Mouse (Mus musculus) neutrophil, adult 5-6 weeks (primary cell): Measurements from ENCODE around the gene Gm5662. TPM values are rescaled to one million over a fixed set of nuclear protein-coding genes. Genes with fewer than 3 reads are reported as not detected.
"Not testable (repeated sequence)": the region's sequence is repeated elsewhere in the genome, so short reads cannot be mapped to it uniquely, and the experiment has no call there.

Experiments
- ATAC-seq: fragments of 151-379, 151-347 bp; 2 replicates; pipeline ENCODE4 v1.8.0; 2017; ENCODE audit warnings: mild to moderate bottlenecking, moderate TSS enrichment; ENCODE audit not compliant: insufficient number of reproducible peaks, poor library complexity, low FRiP score, severe bottlenecking; ENCODE audit errors: extremely low read depth
- total RNA-seq: library from RNA; stranded (forward); fragments of 200-1000 nt; gene quantifications from 2 replicates; pipeline ENCODE4 v1.2.3, GENCODE M21; 2017

Gm5662 gene
- not detected in 2 replicates for total RNA-seq

GRCm38 (mm10) chr12:88274400-88274799 lies at the start of gene Gm5662:
Gene Gm5662, minus strand, starts transcription at chr12:88274500.
- not testable (repeated sequence) for ATAC-seq

- not testable (repeated sequence) for ATAC-seq
Observed at GRCm38 (mm10) chr12:88323926-88324325, 49.6 kb upstream of the Gm5662 start, which contains the start of gene Gm5039. Gene Gm5039, minus strand, starts transcription at chr12:88324026.

GRCm38 (mm10) chr12:88314556-88314955 lies 40.3 kb upstream of the Gm5662 start:
- ATAC-seq, result no peak

GRCm38 (mm10) chr12:88297171-88297570 lies 22.9 kb upstream of the Gm5662 start:
- not testable (repeated sequence) for ATAC-seq

- ATAC-seq, result not testable (repeated sequence)
Observed at GRCm38 (mm10) chr12:88293082-88293481, 18.8 kb upstream of the Gm5662 start.

- not testable (repeated sequence) for ATAC-seq
Observed at GRCm38 (mm10) chr12:88285224-88285623, 10.9 kb upstream of the Gm5662 start.

- no peak for ATAC-seq
Observed at GRCm38 (mm10) chr12:88257241-88257640, 17.1 kb downstream of the Gm5662 start.

- not testable (repeated sequence) for ATAC-seq
Observed at GRCm38 (mm10) chr12:88255917-88256316, 18.4 kb downstream of the Gm5662 start.

- ATAC-seq, result not testable (repeated sequence)
Observed at GRCm38 (mm10) chr12:88250000-88250399, 24.3 kb downstream of the Gm5662 start, which contains the start of gene Gm8332. Gene Gm8332, minus strand, starts transcription at chr12:88250100.

GRCm38 (mm10) chr12:88245786-88246185 lies 28.5 kb downstream of the Gm5662 start:
- ATAC-seq, result not testable (repeated sequence)

GRCm38 (mm10) chr12:88242940-88243339 lies 31.4 kb downstream of the Gm5662 start:
- ATAC-seq, result not testable (repeated sequence)

Other genes starting within 250 kb of the Gm5662 start
- gene Gm2056, start 247.5 kb downstream of the Gm5662 start, total RNA-seq, result not detected in 2 replicates
- gene Gm16368, start 190.8 kb downstream of the Gm5662 start, total RNA-seq, result not detected in 2 replicates
- gene Gm10436, start 92.4 kb downstream of the Gm5662 start, total RNA-seq, result not detected in 2 replicates
- not detected in 2 replicates for gene Gm8332, start 24.4 kb downstream of the Gm5662 start, total RNA-seq
- gene Gm5039, start 49.5 kb upstream of the Gm5662 start, total RNA-seq, result not detected in 2 replicates
- 8.5 and 9.4 TPM in 2 replicates for gene Adck1, start 86.1 kb upstream of the Gm5662 start, total RNA-seq